Mouse (Mus musculus): ENCODE results near the gene Cracr2b. TPM values are rescaled to one million over a fixed set of nuclear protein-coding genes. Genes with fewer than 3 reads are reported as not detected.

Cracr2b gene
- polyA plus RNA-seq, 1 experiment from 2014 or later, result 6.6 TPM

GRCm38 (mm10) chr7:141464603-141465201 is 3.8 kb downstream of the Cracr2b start:
- H3K36me3 ChIP-seq (ENCODE audit: control insufficient read depth, insufficient read depth, low read length), result no peaks in the 10 kb centered on the region
- H3K9me3 ChIP-seq (replicated peaks; ENCODE audit: control insufficient read depth, low read length, poor library complexity, severe bottlenecking), result no peaks in the 10 kb centered on the region
- WGBS, result 3% methylated on average over 34 of the region's 38 CpGs
- ATAC-seq, result no peak
- peaks cover 70% of the 10 kb centered on the region for H3K27me3 ChIP-seq (ENCODE audit: control insufficient read depth, insufficient read depth, low read depth, low read length)
- no peak overlapping the region for H3K27ac ChIP-seq (ENCODE audit: low read length)
- H3K9ac ChIP-seq (ENCODE audit: low read depth, low read length), result peak overlapping the region; percentile 35; the same call in 1 of the 2 replicates
- peak overlapping the region; percentile 23 for H3K4me3 ChIP-seq (ENCODE audit: low read depth, low read length)
- H3K4me2 ChIP-seq (ENCODE audit: low read length), result peak overlapping the region; percentile 39
- H3K4me1 ChIP-seq (ENCODE audit: control insufficient read depth, insufficient read depth, low read length), result peaks cover 36% of the 10 kb centered on the region

- peaks cover 64% of the 10 kb centered on the region for H3K27me3 ChIP-seq (ENCODE audit: control insufficient read depth, insufficient read depth, low read depth, low read length)
- no peak for ATAC-seq
- H3K4me3 ChIP-seq (ENCODE audit: low read depth, low read length), result no peak overlapping the region
- H3K9me3 ChIP-seq (replicated peaks; ENCODE audit: control insufficient read depth, low read length, poor library complexity, severe bottlenecking), result no peaks in the 10 kb centered on the region
- H3K4me1 ChIP-seq (ENCODE audit: control insufficient read depth, insufficient read depth, low read length), result peaks cover 42% of the 10 kb centered on the region
- no peak overlapping the region for H3K27ac ChIP-seq (ENCODE audit: low read length)
- no peak overlapping the region for H3K9ac ChIP-seq (ENCODE audit: low read depth, low read length)
- no peak overlapping the region; the same call in 1 of the 2 replicates for H3K4me2 ChIP-seq (ENCODE audit: low read length)
- 48% methylated on average over 8 of the region's 10 CpGs for WGBS
- peaks cover 4% of the 10 kb centered on the region; the same call in 1 of the 2 replicates for H3K36me3 ChIP-seq (ENCODE audit: control insufficient read depth, insufficient read depth, low read length)
Observed at GRCm38 (mm10) chr7:141465388-141466044, 4.6 kb downstream of the Cracr2b start.

GRCm38 (mm10) chr7:141466045-141466394 is 5.1 kb downstream of the Cracr2b start:
- Histone ChIP-seq H3K27ac (ENCODE audit: low read length) (no peak overlapping the region), H3K4me2 (ENCODE audit: low read length) (no peak overlapping the region), H3K4me3 (ENCODE audit: low read depth, low read length) (no peak overlapping the region), H3K4me1 (ENCODE audit: control insufficient read depth, insufficient read depth, low read length) (peaks cover 42% of the 10 kb centered on the region), H3K9ac (ENCODE audit: low read depth, low read length) (no peak overlapping the region), H3K36me3 (ENCODE audit: control insufficient read depth, insufficient read depth, low read length) (peaks cover 4% of the 10 kb centered on the region; the same call in 1 of the 2 replicates), H3K9me3 (replicated peaks; ENCODE audit: control insufficient read depth, low read length, poor library complexity, severe bottlenecking) (no peaks in the 10 kb centered on the region), H3K27me3 (ENCODE audit: control insufficient read depth, insufficient read depth, low read depth, low read length) (peaks cover 59% of the 10 kb centered on the region)
- WGBS, result 80% methylated on average over 7 of the region's 7 CpGs
- no peak for ATAC-seq

GRCm38 (mm10) chr7:141466607-141467148 is 5.8 kb downstream of the Cracr2b start:
- Histone ChIP-seq H3K27me3 (ENCODE audit: control insufficient read depth, insufficient read depth, low read depth, low read length) (peaks cover 52% of the 10 kb centered on the region), H3K27ac (ENCODE audit: low read length) (0 out of 2 replicates have a peak overlapping the region, but pooled peaks have one; percentile 10), H3K4me3 (ENCODE audit: low read depth, low read length) (peak overlapping the region; percentile 56), H3K9me3 (replicated peaks; ENCODE audit: control insufficient read depth, low read length, poor library complexity, severe bottlenecking) (no peaks in the 10 kb centered on the region), H3K4me1 (ENCODE audit: control insufficient read depth, insufficient read depth, low read length) (peaks cover 39% of the 10 kb centered on the region), H3K9ac (ENCODE audit: low read depth, low read length) (peak overlapping the region; percentile 86; the same call in 1 of the 2 replicates), H3K36me3 (ENCODE audit: control insufficient read depth, insufficient read depth, low read length) (peaks cover 4% of the 10 kb centered on the region; the same call in 1 of the 2 replicates), H3K4me2 (ENCODE audit: low read length) (peak overlapping the region; percentile 66)
- no peak for ATAC-seq
- WGBS, result 68% methylated on average over 10 of the region's 10 CpGs

- Histone ChIP-seq H3K27ac (ENCODE audit: low read length) (peak within 1 kb of the TSS; percentile 82), H3K27me3 (ENCODE audit: control insufficient read depth, insufficient read depth, low read depth, low read length) (peaks cover 45% of the 10 kb centered on the region), H3K4me2 (ENCODE audit: low read length) (peak within 1 kb of the TSS; percentile 66), H3K9ac (ENCODE audit: low read depth, low read length) (peak within 1 kb of the TSS; percentile 86), H3K4me1 (ENCODE audit: control insufficient read depth, insufficient read depth, low read length) (peaks cover 33% of the 10 kb centered on the region), H3K36me3 (ENCODE audit: control insufficient read depth, insufficient read depth, low read length) (peaks cover 8% of the 10 kb centered on the region), H3K9me3 (replicated peaks; ENCODE audit: control insufficient read depth, low read length, poor library complexity, severe bottlenecking) (no peaks in the 10 kb centered on the region), H3K4me3 (ENCODE audit: low read depth, low read length) (peak within 1 kb of the TSS; percentile 56)
- WGBS, result under 1% methylated on average over 52 of the region's 52 CpGs
- peak; percentile 56 for ATAC-seq
Observed at GRCm38 (mm10) chr7:141467230-141468030, 6.5 kb downstream of the Cracr2b start, which contains the start of gene Cd151. TSS of gene Cd151 (plus strand) at chr7:141467392.

- peaks cover 11% of the 10 kb centered on the region for H3K36me3 ChIP-seq (ENCODE audit: control insufficient read depth, insufficient read depth, low read length)
- H3K4me1 ChIP-seq (ENCODE audit: control insufficient read depth, insufficient read depth, low read length), result peaks cover 33% of the 10 kb centered on the region
- peak overlapping the region; percentile 66 for H3K4me2 ChIP-seq (ENCODE audit: low read length)
- WGBS, result 22% methylated on average over 5 of the region's 5 CpGs
- H3K9ac ChIP-seq (ENCODE audit: low read depth, low read length), result peak overlapping the region; percentile 86
- ATAC-seq, result no peak
- peaks cover 38% of the 10 kb centered on the region for H3K27me3 ChIP-seq (ENCODE audit: control insufficient read depth, insufficient read depth, low read depth, low read length)
- H3K9me3 ChIP-seq (replicated peaks; ENCODE audit: control insufficient read depth, low read length, poor library complexity, severe bottlenecking), result no peaks in the 10 kb centered on the region
- H3K27ac ChIP-seq (ENCODE audit: low read length), result peak overlapping the region; percentile 82
- peak overlapping the region; percentile 56 for H3K4me3 ChIP-seq (ENCODE audit: low read depth, low read length)
Observed at GRCm38 (mm10) chr7:141468164-141468521, 7.2 kb downstream of the Cracr2b start.

- H3K27me3 ChIP-seq (ENCODE audit: control insufficient read depth, insufficient read depth, low read depth, low read length), result peaks cover 32% of the 10 kb centered on the region
- 18% methylated on average over 8 of the region's 8 CpGs for WGBS
- H3K27ac ChIP-seq (ENCODE audit: low read length), result peak overlapping the region; percentile 82
- ATAC-seq, result peak; percentile 74
- peaks cover 37% of the 10 kb centered on the region for H3K4me1 ChIP-seq (ENCODE audit: control insufficient read depth, insufficient read depth, low read length)
- no peaks in the 10 kb centered on the region for H3K9me3 ChIP-seq (replicated peaks; ENCODE audit: control insufficient read depth, low read length, poor library complexity, severe bottlenecking)
- peak overlapping the region; percentile 66 for H3K4me2 ChIP-seq (ENCODE audit: low read length)
- H3K4me3 ChIP-seq (ENCODE audit: low read depth, low read length), result peak overlapping the region; percentile 56
- peaks cover 11% of the 10 kb centered on the region for H3K36me3 ChIP-seq (ENCODE audit: control insufficient read depth, insufficient read depth, low read length)
- peak overlapping the region; percentile 86 for H3K9ac ChIP-seq (ENCODE audit: low read depth, low read length)
Observed at GRCm38 (mm10) chr7:141468522-141469211, 7.8 kb downstream of the Cracr2b start.

GRCm38 (mm10) chr7:141469352-141469751 is 8.5 kb downstream of the Cracr2b start:
- peak overlapping the region; percentile 66 for H3K4me2 ChIP-seq (ENCODE audit: low read length)
- 55% methylated on average over 6 of the region's 6 CpGs for WGBS
- H3K36me3 ChIP-seq (ENCODE audit: control insufficient read depth, insufficient read depth, low read length), result peaks cover 11% of the 10 kb centered on the region
- peaks cover 44% of the 10 kb centered on the region for H3K4me1 ChIP-seq (ENCODE audit: control insufficient read depth, insufficient read depth, low read length)
- peak overlapping the region; percentile 86 for H3K9ac ChIP-seq (ENCODE audit: low read depth, low read length)
- no peaks in the 10 kb centered on the region for H3K9me3 ChIP-seq (replicated peaks; ENCODE audit: control insufficient read depth, low read length, poor library complexity, severe bottlenecking)
- peaks cover 25% of the 10 kb centered on the region for H3K27me3 ChIP-seq (ENCODE audit: control insufficient read depth, insufficient read depth, low read depth, low read length)
- peak overlapping the region; percentile 82 for H3K27ac ChIP-seq (ENCODE audit: low read length)
- no peak for ATAC-seq
- H3K4me3 ChIP-seq (ENCODE audit: low read depth, low read length), result peak overlapping the region; percentile 56; the same call in 1 of the 2 replicates

Measured in midbrain, embryonic 16.5 days (tissue).